Mouse (Mus musculus) layer of hippocampus, postnatal 36 days (tissue): ENCODE data around the gene Trim28. TPM values are rescaled to one million over a fixed set of nuclear protein-coding genes. Genes with fewer than 3 reads are reported as not detected.

Experiments
- DNase-seq, 2 experiments: peaks; one replicate each; pipeline ENCODE4 v3.0.0; 2022
- total RNA-seq, 2 experiments: library from RNA; stranded (reverse); gene quantifications; 2 replicates each; pipeline ENCODE4 v1.2.3; 2021

The Trim28 gene
- total RNA-seq = 100 to 1,000 TPM; 235 to 241 TPM

GRCm38 (mm10) chr7:12998851-12999250 lies at the start of gene Trim28:
Gene Trim28, plus strand, starts transcription at chr7:12999114.
- DNase-seq = no peak

- DNase-seq = no peak
These were observed 49.1 kb upstream of the Trim28 start for GRCm38 (mm10) chr7:12949872-12950229.

GRCm38 (mm10) chr7:12954896-12955295 lies 44.0 kb upstream of the Trim28 start:
- DNase-seq = no peak

- no peak for DNase-seq
These were observed 41.4 kb upstream of the Trim28 start for GRCm38 (mm10) chr7:12957511-12957910.

GRCm38 (mm10) chr7:12958948-12959347 lies 40.0 kb upstream of the Trim28 start:
- no peak for DNase-seq

- no peak for DNase-seq
These were observed 39.2 kb upstream of the Trim28 start for GRCm38 (mm10) chr7:12959718-12960117.

- peak; percentile 50 to 54 for DNase-seq
These were observed 37.3 kb upstream of the Trim28 start for GRCm38 (mm10) chr7:12961511-12962141.

GRCm38 (mm10) chr7:12965678-12966091 lies 33.2 kb upstream of the Trim28 start, which contains the start of gene Zfp324:
Gene Zfp324, plus strand, starts transcription at chr7:12965838.
- peak; percentile 89 to 90 for DNase-seq

GRCm38 (mm10) chr7:12966104-12966845 lies 32.6 kb upstream of the Trim28 start:
- DNase-seq = peak; percentile 55 to 60

GRCm38 (mm10) chr7:12970906-12971305 lies 28.0 kb upstream of the Trim28 start:
- no peak for DNase-seq

- peak; percentile 99 to 100 for DNase-seq
These were observed 21.1 kb upstream of the Trim28 start, which contains the start of gene Zfp446 for GRCm38 (mm10) chr7:12977682-12978389. Gene Zfp446, plus strand, starts transcription at chr7:12977848.

GRCm38 (mm10) chr7:12978931-12979722 lies 19.8 kb upstream of the Trim28 start:
- no peak for DNase-seq

GRCm38 (mm10) chr7:12979776-12980175 lies 19.1 kb upstream of the Trim28 start:
- DNase-seq = no peak

- DNase-seq = no peak
These were observed 18.6 kb upstream of the Trim28 start for GRCm38 (mm10) chr7:12980291-12980690.

GRCm38 (mm10) chr7:12985724-12986123 lies 13.2 kb upstream of the Trim28 start:
- no peak for DNase-seq

- DNase-seq = no peak
These were observed 12.0 kb upstream of the Trim28 start for GRCm38 (mm10) chr7:12986906-12987305.

- DNase-seq = no peak
These were observed 11.3 kb upstream of the Trim28 start for GRCm38 (mm10) chr7:12987409-12988189.

- DNase-seq = no peak
These were observed 6.7 kb upstream of the Trim28 start for GRCm38 (mm10) chr7:12992222-12992621.

GRCm38 (mm10) chr7:12993148-12993547 lies 5.8 kb upstream of the Trim28 start:
- DNase-seq = no peak

GRCm38 (mm10) chr7:12995862-12996261 lies 3.1 kb upstream of the Trim28 start:
- no peak for DNase-seq

- DNase-seq = no peak
These were observed 1.7 kb upstream of the Trim28 start for GRCm38 (mm10) chr7:12997230-12997629.

- DNase-seq = no peak
These were observed 861 bp upstream of the Trim28 start, which contains the start of gene Slc27a5 for GRCm38 (mm10) chr7:12998053-12998452. Gene Slc27a5, minus strand, starts transcription at chr7:12998192.
